Mouse (Mus musculus) retina, postnatal 1 day (tissue): ENCODE measurements around the gene Taar7f.
"Not testable (repeated sequence)": the region's sequence is repeated elsewhere in the genome, so short reads cannot be mapped to it uniquely, and the experiment has no call there.

Experiments used
- DNase-seq: peaks from one replicate; pipeline ENCODE4 v3.0.0-alpha.2; 2012

Gene Taar7f

GRCm38 (mm10) chr10:24049210-24049609, at the start of gene Taar7f:
Taar7f (plus strand) TSS chr10:24049510.
- DNase-seq, result no peak

GRCm38 (mm10) chr10:23999639-24000038, 49.7 kb upstream of the Taar7f start, which contains the start of gene Taar7b:
Taar7b (plus strand) TSS chr10:23999939.
- no peak for DNase-seq

- no peak for DNase-seq
Measured at GRCm38 (mm10) chr10:24006442-24006841, 42.9 kb upstream of the Taar7f start.

- no peak for DNase-seq
Measured at GRCm38 (mm10) chr10:24007034-24007433, 42.3 kb upstream of the Taar7f start.

- no peak for DNase-seq
Measured at GRCm38 (mm10) chr10:24008143-24008542, 41.2 kb upstream of the Taar7f start.

- no peak for DNase-seq
Measured at GRCm38 (mm10) chr10:24026922-24027321, 22.4 kb upstream of the Taar7f start, which contains the start of gene Taar7d. Taar7d (plus strand) TSS chr10:24027222.

DNA sequence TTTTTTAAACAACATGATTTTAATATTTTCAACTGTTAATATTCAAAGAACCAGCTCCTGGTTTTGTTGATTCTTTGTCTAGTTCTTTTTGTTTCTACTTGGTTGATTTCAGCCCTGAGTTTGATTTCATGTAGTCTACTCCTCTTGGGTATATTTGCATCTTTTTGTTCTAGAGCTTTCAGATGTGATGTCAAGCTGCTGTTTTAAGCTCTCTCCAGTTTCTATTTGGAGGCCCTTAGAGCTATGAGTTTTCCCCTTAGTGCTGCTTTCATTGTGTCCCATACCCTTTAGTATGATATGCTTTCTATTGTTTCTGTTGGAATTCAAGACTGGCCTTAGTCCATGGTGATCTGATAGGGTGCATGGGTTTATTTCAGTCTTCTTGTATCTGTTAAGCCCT, 18.0 kb upstream of the Taar7f start:
- no peak for DNase-seq

DNA sequence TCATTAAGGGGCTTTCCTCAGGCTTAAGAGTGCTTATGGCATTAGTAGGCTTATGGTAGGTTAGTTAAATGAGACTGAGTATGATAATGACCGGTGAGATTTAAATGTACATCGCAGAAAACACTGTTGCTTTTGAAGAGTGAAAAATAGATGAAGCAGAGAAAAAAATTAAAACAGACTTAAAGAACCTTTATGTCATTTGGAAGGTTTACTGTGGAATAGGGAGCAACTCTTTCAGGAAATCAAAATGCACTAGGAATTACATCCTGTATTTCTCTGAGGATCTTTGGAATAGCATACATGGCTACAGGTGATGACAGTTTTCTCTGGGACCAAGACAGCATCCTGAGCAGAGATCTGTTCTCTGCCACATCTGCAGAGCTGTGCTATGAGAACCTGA, 12.0 kb upstream of the Taar7f start, which contains the start of gene Taar7e:
TSS of gene Taar7e (plus strand) at position 301 of the 400 bp plus-strand sequence.
- DNase-seq, result peak; percentile 52

DNA sequence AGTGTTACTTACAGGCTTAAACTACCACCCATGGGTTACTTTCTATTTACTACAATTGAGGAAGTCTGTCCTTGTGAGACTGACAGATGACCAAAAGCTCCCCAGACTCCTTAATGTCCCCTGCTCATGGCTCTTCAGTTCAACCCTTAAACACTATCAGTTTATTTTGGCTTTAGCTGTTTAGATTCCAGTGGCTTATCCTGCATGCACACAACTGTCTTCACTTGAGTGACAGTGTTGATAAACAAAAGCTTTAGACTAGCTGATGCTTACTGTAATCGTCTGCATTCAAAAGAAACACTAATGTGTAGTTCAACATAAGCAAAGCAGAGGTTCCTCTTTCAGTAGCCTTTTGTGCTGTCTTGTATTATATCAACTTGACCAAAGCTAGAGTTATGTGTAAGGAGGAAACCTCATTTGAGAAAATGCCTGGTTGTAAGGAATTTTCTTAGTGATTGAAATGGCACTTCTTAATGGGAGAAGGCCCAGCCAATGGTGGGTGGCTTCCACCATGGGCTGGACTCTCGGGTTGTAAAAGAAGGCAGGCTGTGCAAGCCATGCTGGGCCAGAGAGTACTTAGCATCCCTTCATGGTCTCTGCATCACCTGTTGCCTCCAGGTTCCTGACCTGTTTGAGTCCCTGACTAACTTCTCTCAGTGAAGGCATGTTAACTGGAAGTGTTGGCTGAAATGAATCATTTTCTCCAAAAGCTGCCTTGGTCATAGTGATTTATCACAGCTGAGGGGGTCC, 9.0 kb upstream of the Taar7f start:
- no peak for DNase-seq

GRCm38 (mm10) chr10:24052039-24052438, 2.7 kb downstream of the Taar7f start:
- no peak for DNase-seq

GRCm38 (mm10) chr10:24058986-24059385, 9.7 kb downstream of the Taar7f start:
- no peak for DNase-seq

DNA sequence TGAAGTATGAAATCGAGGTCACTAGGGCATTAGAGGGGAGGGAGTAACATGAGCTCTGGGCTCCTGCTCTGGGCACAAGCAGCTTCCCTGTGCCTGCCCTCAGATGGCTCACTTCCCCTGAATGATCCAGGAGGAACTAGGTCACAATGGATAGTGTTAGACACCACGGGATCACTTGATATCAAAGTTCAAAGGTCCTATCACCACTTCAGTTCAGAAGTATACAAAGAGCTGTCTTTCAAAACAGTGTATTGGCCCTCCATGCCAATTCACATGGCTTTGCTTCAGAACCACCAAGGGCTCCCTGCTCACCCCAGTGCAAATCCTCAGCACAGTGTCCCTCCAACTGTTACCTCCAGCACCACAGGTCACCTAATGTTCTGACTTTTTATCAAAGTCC, 25.4 kb downstream of the Taar7f start:
- not testable (repeated sequence) for DNase-seq

GRCm38 (mm10) chr10:24076200-24076599, 26.9 kb downstream of the Taar7f start, which contains the start of gene Taar8a:
Taar8a (plus strand) TSS chr10:24076500.
- not testable (repeated sequence) for DNase-seq

- DNase-seq, result peak; percentile 41
Measured at GRCm38 (mm10) chr10:24080166-24080565, 30.9 kb downstream of the Taar7f start.

DNA sequence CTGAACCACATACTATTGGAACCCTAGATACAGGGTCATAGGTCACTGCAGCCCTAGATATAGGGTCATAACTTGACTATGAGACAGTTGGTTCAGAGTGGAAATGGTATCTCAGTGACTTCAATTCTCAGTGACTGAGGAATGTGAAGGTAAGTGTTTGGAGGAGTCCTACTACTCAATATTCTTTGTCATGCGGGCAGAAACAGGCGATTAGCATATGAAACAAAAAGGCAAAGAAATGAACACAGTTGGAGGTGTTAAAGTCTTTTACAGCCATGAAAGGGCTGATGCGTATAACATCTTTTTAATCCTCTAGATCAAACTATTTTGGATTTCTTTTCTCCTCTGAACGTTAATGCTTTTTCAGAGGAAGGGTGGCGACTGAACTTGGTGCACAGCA, 36.6 kb downstream of the Taar7f start:
- DNase-seq, result no peak

GRCm38 (mm10) chr10:24086555-24086954, 37.2 kb downstream of the Taar7f start:
- no peak for DNase-seq

DNA sequence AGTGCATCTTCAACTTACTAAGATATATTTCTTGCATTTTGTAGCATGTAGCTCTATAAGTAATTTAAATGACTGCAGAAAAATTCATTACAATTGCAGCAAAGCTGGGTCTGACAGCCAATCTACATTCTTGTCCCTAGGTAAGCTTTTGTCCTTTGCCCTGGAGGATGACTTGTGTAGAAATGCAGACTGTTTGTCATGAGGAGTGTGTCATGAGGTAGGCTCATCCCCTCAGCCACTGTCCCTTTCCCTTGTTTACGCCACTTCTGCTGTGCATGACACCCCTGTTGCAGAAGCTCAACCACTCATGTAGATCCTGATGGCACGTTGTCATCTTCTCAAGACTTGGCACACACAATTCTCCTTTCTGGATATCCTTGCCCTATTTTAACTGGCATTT, 37.9 kb downstream of the Taar7f start:
- no peak for DNase-seq

DNA sequence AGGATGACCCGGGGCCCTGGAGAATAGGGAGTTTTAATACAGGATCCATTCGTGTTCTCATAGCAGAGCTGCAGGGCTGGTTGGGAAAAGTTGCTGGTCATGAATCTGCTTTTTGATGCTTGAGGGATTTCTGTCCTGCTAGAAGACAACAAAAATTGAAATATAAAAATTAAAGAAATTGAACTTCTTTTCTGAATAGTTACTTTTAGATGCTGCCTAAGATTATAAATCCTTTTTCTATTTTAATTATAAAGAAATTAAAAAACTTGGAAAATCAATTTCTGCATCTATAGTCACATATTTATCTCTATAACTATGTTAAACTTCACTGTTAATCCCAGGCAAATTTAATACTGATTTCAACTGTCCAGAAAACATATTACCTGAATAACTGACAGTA, 42.9 kb downstream of the Taar7f start, which contains the start of gene Taar8b:
TSS of gene Taar8b (minus strand) at position 101 of the 400 bp plus-strand sequence.
- no peak for DNase-seq

DNA sequence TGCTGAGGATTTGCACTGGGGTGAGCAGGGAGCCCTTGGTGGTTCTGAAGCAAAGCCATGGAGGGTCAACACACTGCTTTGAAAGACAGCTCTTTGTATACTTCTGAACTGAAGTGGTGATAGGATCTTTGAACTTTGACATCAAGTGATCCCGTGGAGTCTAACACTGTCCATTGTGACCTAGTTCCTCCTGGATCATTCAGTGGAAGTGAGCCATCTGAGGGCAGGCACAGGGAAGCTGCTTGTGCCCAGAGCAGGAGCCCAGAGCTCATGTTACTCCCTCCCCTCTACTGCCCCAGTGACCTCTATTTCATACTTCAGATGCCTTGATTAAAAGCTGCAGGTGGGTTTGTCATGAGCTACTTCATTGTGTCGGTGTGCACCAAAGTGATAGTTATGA, 47.7 kb downstream of the Taar7f start:
- not testable (repeated sequence) for DNase-seq
